9 mouse cellular contexts compared by ENCODE assay signal in the genomic region with DNA sequence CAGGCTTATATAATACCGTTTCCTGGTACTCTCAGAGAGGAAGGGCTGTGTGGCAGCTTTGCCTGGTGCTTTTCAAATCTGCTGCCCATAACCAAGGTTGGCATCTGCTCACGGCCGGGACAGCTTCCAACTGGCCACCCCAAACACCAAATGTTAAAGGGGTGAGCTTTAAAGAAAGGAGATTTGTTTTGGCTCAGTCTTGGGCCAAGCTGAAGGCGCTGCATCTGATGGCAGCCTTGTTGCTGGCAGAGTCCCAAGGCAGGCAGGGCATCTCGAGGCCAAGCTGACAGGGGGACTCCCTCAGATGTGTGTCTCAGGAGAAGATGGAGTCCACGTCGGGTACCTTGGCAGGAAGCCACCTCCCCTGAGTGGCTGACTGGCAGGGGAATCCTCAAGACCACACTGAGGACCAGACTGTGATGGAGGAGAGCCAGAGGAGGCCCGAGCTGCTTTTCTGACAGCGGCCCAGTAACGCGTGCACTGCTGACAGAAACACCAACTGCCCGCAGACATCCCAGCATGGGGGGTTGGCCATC. TPM values are rescaled to one million over a fixed set of nuclear protein-coding genes. Genes with fewer than 3 reads are reported as not detected.
DNase-seq lines count a peak whose midpoint lies in the region; ATAC-seq and TF ChIP-seq lines count a peak whose summit lies in the region.
"Had no signal": no experiment of that assay in that cellular context is flagged by ENCODE, and none has a peak within 500 bp of the region (broad histone marks: within the 10 kb centered on the region; RNA-seq: fewer than 3 reads in every experiment).

No protein-coding gene starts in this region.

- WGBS in limb, embryonic 14.5 days: 74% methylated on average over 12 of the region's 12 CpGs
- WGBS in limb, embryonic 10.5 days: 88% methylated on average over 12 of the region's 12 CpGs
- WGBS in embryonic facial prominence, embryonic 15.5 days: 57% methylated on average over 12 of the region's 12 CpGs
- 61% methylated on average over 12 of the region's 12 CpGs for WGBS in midbrain, postnatal 0 days
- WGBS in liver, embryonic 11.5 days: 81% methylated on average over 12 of the region's 12 CpGs

- no peak for TF ChIP-seq CTCF in midbrain, postnatal 0 days (IDR thresholded peaks at IDR 0.05)

- H3K4me2 ChIP-seq in limb, embryonic 14.5 days (replicated peaks; ENCODE audit: low read depth, low read length, severe bottlenecking): no peak overlapping the region
- no peak overlapping the region for H3K4me2 ChIP-seq in embryonic facial prominence, embryonic 15.5 days (replicated peaks)
- no peak overlapping the region for H3K4me2 ChIP-seq in midbrain, postnatal 0 days (ENCODE audit: low read depth, low read length, poor library complexity, severe bottlenecking)
- H3K4me2 ChIP-seq in liver, embryonic 11.5 days: no peak overlapping the region

- H3K36me3 ChIP-seq in limb, embryonic 14.5 days (ENCODE audit: control insufficient read depth, insufficient read depth, low read length): no peaks in the 10 kb centered on the region
- H3K36me3 ChIP-seq in limb, embryonic 10.5 days: no peaks in the 10 kb centered on the region
- H3K36me3 ChIP-seq in embryonic facial prominence, embryonic 15.5 days: no peaks in the 10 kb centered on the region
- H3K36me3 ChIP-seq in midbrain, postnatal 0 days (ENCODE audit: insufficient read depth, low read length): no peaks in the 10 kb centered on the region
- H3K36me3 ChIP-seq in liver, embryonic 11.5 days (ENCODE audit: control insufficient read depth, insufficient read depth, low read length): no peaks in the 10 kb centered on the region

- no peak for DNase-seq in limb, embryonic 14.5 days (ENCODE audit: low spot score)
- DNase-seq in limb, embryonic 10.5 days (ENCODE audit: low spot score): no peak
- peak; percentile 94 for DNase-seq in midbrain, postnatal 0 days (ENCODE audit: low spot score)
- no peak for DNase-seq in liver, embryonic 11.5 days (ENCODE audit: low spot score)
- no peak for DNase-seq in spleen, postnatal 36 days (ENCODE audit: low spot score in 2 of 2)

- H3K4me3 ChIP-seq in limb, embryonic 14.5 days (replicated peaks; ENCODE audit: low read length): no peak overlapping the region
- H3K4me3 ChIP-seq in limb, embryonic 10.5 days: no peak overlapping the region
- no peak overlapping the region for H3K4me3 ChIP-seq in embryonic facial prominence, embryonic 15.5 days (replicated peaks)
- H3K4me3 ChIP-seq in midbrain, postnatal 0 days (ENCODE audit: low read depth, low read length): no peak overlapping the region
- H3K4me3 ChIP-seq in liver, embryonic 11.5 days (ENCODE audit: low read depth, low read length): no peak overlapping the region
- H3K4me3 ChIP-seq: megakaryocyte, embryonic 14.5 days had no signal

- no peak for TF ChIP-seq POLR2A in limb, embryonic 14.5 days (IDR thresholded peaks at IDR 0.05; ENCODE audit: borderline replicate concordance, extremely low read depth, insufficient read depth, insufficient read length)

- no peaks in the 10 kb centered on the region for H3K9me3 ChIP-seq in limb, embryonic 14.5 days (ENCODE audit: control insufficient read depth, low read length)
- H3K9me3 ChIP-seq in limb, embryonic 10.5 days (replicated peaks): no peaks in the 10 kb centered on the region
- H3K9me3 ChIP-seq in embryonic facial prominence, embryonic 15.5 days (replicated peaks): no peaks in the 10 kb centered on the region
- no peaks in the 10 kb centered on the region for H3K9me3 ChIP-seq in midbrain, postnatal 0 days (ENCODE audit: low read length)
- no peaks in the 10 kb centered on the region for H3K9me3 ChIP-seq in liver, embryonic 11.5 days (ENCODE audit: control insufficient read depth, low read length)

- no peak overlapping the region for H3K27ac ChIP-seq in limb, embryonic 14.5 days (replicated peaks; ENCODE audit: low read depth, low read length)
- no peak overlapping the region for H3K27ac ChIP-seq in limb, embryonic 10.5 days
- H3K27ac ChIP-seq in embryonic facial prominence, embryonic 15.5 days (replicated peaks): no peak overlapping the region
- H3K27ac ChIP-seq in midbrain, postnatal 0 days (ENCODE audit: low read depth, low read length): no peak overlapping the region
- no peak overlapping the region for H3K27ac ChIP-seq in liver, embryonic 11.5 days (ENCODE audit: low read depth, low read length)

- no peaks in the 10 kb centered on the region for H3K4me1 ChIP-seq in limb, embryonic 14.5 days (ENCODE audit: control insufficient read depth, insufficient read depth, low read length)
- H3K4me1 ChIP-seq in limb, embryonic 10.5 days: peaks cover 7% of the 10 kb centered on the region
- no peaks in the 10 kb centered on the region for H3K4me1 ChIP-seq in embryonic facial prominence, embryonic 15.5 days
- no peaks in the 10 kb centered on the region for H3K4me1 ChIP-seq in midbrain, postnatal 0 days (ENCODE audit: insufficient read depth, low read length)
- no peaks in the 10 kb centered on the region for H3K4me1 ChIP-seq in liver, embryonic 11.5 days (replicated peaks; ENCODE audit: control insufficient read depth, insufficient read depth, low read length)

- ATAC-seq in limb, embryonic 14.5 days (ENCODE audit: low FRiP score, low read depth): 0 out of 2 replicates have a peak, but pooled peaks have one; percentile 15
- ATAC-seq in cerebellum, adult (ENCODE audit: insufficient number of reproducible peaks, low FRiP score, low TSS enrichment): peak; percentile 83
- ATAC-seq in embryonic facial prominence, embryonic 15.5 days (ENCODE audit: insufficient number of reproducible peaks, low FRiP score, low TSS enrichment, low read depth): peak; percentile 67; the same call in 1 of the 2 replicates
- peak; percentile 89 for ATAC-seq in midbrain, postnatal 0 days (ENCODE audit: low FRiP score)
- no peak for ATAC-seq in megakaryocyte-erythroid progenitor cell, adult 5-6 weeks (replicated peaks; ENCODE audit: low FRiP score, low TSS enrichment, poor library complexity, severe bottlenecking)
- no peak for ATAC-seq in liver, embryonic 11.5 days (replicated peaks; ENCODE audit: low FRiP score)

- no peaks in the 10 kb centered on the region for H3K27me3 ChIP-seq in limb, embryonic 14.5 days (ENCODE audit: control insufficient read depth, insufficient read depth, low read length)
- no peaks in the 10 kb centered on the region for H3K27me3 ChIP-seq in limb, embryonic 10.5 days (ENCODE audit: low read depth, poor library complexity, severe bottlenecking)
- no peaks in the 10 kb centered on the region for H3K27me3 ChIP-seq in embryonic facial prominence, embryonic 15.5 days
- peaks cover 3% of the 10 kb centered on the region; the same call in 1 of the 2 replicates for H3K27me3 ChIP-seq in midbrain, postnatal 0 days (ENCODE audit: insufficient read depth, low read length)
- H3K27me3 ChIP-seq in liver, embryonic 11.5 days (replicated peaks; ENCODE audit: control insufficient read depth, insufficient read depth, low read length): no peaks in the 10 kb centered on the region

- no peak overlapping the region for H3K9ac ChIP-seq in limb, embryonic 14.5 days (ENCODE audit: low read depth, low read length, severe bottlenecking)
- H3K9ac ChIP-seq in embryonic facial prominence, embryonic 15.5 days: no peak overlapping the region
- H3K9ac ChIP-seq in midbrain, postnatal 0 days (replicated peaks; ENCODE audit: low read length, poor library complexity, severe bottlenecking): no peak overlapping the region
- no peak overlapping the region for H3K9ac ChIP-seq in liver, embryonic 11.5 days (ENCODE audit: low read depth, low read length)

RNA-seq across cellular contexts. Expression of gene Nek2, which starts 12.5 kb away (rescaled TPM):
- 11.4 and 12.8 TPM in 2 replicates for polyA plus RNA-seq in limb, embryonic 14.5 days (2012; rRNA removed)
- 25.8 and 26.2 TPM in 2 replicates for polyA plus RNA-seq in limb, embryonic 14.5 days (2014; fragmentation: Nextera tagmentation; extraction: Ambion mirVana)
- polyA plus RNA-seq in limb, embryonic 10.5 days (2016; fragmentation: Nextera tagmentation; extraction: Ambion mirVana): 64.7 and 68.0 TPM in 2 replicates
- polyA plus RNA-seq in embryonic facial prominence, embryonic 15.5 days (2015; fragmentation: Nextera tagmentation; extraction: Ambion mirVana): 31.7 and 36.8 TPM in 2 replicates
- total RNA-seq in midbrain, postnatal 0 days (2014; rRNA removed): 2.2 and 2.6 TPM in 2 replicates
- 2.5 TPM in 2 replicates for polyA plus RNA-seq in midbrain, postnatal 0 days (2015; fragmentation: Nextera tagmentation; extraction: Ambion mirVana)
- total RNA-seq in megakaryocyte-erythroid progenitor cell, adult 5-6 weeks (2014; fragmentation: Nextera tagmentation): 23.4 and 29.8 TPM in 2 replicates
- 34.9 and 36.3 TPM in 2 replicates for total RNA-seq in megakaryocyte-erythroid progenitor cell, adult 5-6 weeks (2017)
- 54.2 and 60.5 TPM in 2 replicates for polyA plus RNA-seq in liver, embryonic 11.5 days (2014; fragmentation: Nextera tagmentation; extraction: Ambion mirVana)

Comparison
In these comparisons a context has a peak if more than half of its experiments do, and no peak if none do; other contexts are left out.
1. ATAC-seq: peak in limb, embryonic 14.5 days (single experiment), cerebellum, adult (single experiment), embryonic facial prominence, embryonic 15.5 days (single experiment) and midbrain, postnatal 0 days (single experiment); none in megakaryocyte-erythroid progenitor cell, adult 5-6 weeks (single experiment) and liver, embryonic 11.5 days (single experiment).